Mouse (Mus musculus) C2C12 (cell line): ENCODE results near the gene Crcp. TPM values are rescaled to one million over a fixed set of nuclear protein-coding genes. Genes with fewer than 3 reads are reported as not detected.
A peak's percentile ranks its signal among the peaks of the same experiment; 100 is the strongest.

ENCODE experiments used
- H3K27me3 ChIP-seq: one replicate; pipeline ENCODE4 v1.6.1; 2011; ENCODE audit not compliant: control insufficient read depth, insufficient read depth, insufficient read length
- H3K36me3 ChIP-seq: one replicate; pipeline ENCODE4 v1.6.1; 2011; ENCODE audit not compliant: control insufficient read depth, insufficient read depth
- H3K4me3 ChIP-seq: one replicate; pipeline ENCODE4 v1.5.1; 2011; ENCODE audit warnings: mild to moderate bottlenecking, control low read depth; ENCODE audit not compliant: poor library complexity, insufficient read depth, severe bottlenecking
- H3K79me2 ChIP-seq: one replicate; pipeline ENCODE4 v1.6.1; 2011; ENCODE audit not compliant: control insufficient read depth, insufficient read depth
- H3K79me3 ChIP-seq: one replicate; pipeline ENCODE4 v1.6.1; 2011; ENCODE audit warnings: low read depth, control low read depth
- H3ac ChIP-seq: one replicate; pipeline ENCODE3; 2011; ENCODE audit warnings: low read depth; ENCODE audit not compliant: control insufficient read depth, insufficient read length
- CEBPB ChIP-seq: IDR thresholded peaks from one replicate; pipeline ENCODE4 v1.6.1; 2011; ENCODE audit warnings: low read depth, mild to moderate bottlenecking, control low read depth, moderate library complexity
- CTCF ChIP-seq: IDR thresholded peaks from one replicate; pipeline ENCODE4 v1.5.1; 2011; ENCODE audit not compliant: control insufficient read depth, insufficient read depth, insufficient read length
- FOSL1 ChIP-seq: IDR thresholded peaks from one replicate; pipeline ENCODE4 v1.8.0; 2011; ENCODE audit warnings: mild to moderate bottlenecking, low read length; ENCODE audit not compliant: poor library complexity, insufficient read depth, severe bottlenecking
- MAX ChIP-seq: IDR thresholded peaks from one replicate; pipeline ENCODE4 v1.6.1; 2011; ENCODE audit warnings: mild to moderate bottlenecking, control low read depth
- MYOD1 ChIP-seq: IDR thresholded peaks from one replicate; pipeline ENCODE4 v1.6.1; 2011; ENCODE audit warnings: low read depth; ENCODE audit not compliant: control insufficient read depth, insufficient read length
- MYOG ChIP-seq: IDR thresholded peaks from one replicate; pipeline ENCODE4 v1.6.1; 2011; ENCODE audit not compliant: control insufficient read depth, insufficient read length; ENCODE audit errors: extremely low read depth
- USF1 ChIP-seq: IDR thresholded peaks from one replicate; pipeline ENCODE4 v1.6.1; 2011; ENCODE audit warnings: low read depth, mild to moderate bottlenecking, control low read depth, moderate library complexity
- polyA plus RNA-seq: library from polyadenylated mRNA; unstranded; fragments of >200 nt; fragmentation: generic; extraction: Trizol; gene quantifications from one replicate; pipeline ENCODE4 v1.2.1, GENCODE M21; 2012; ENCODE audit warnings: missing spikeins

The Crcp gene
- polyA plus RNA-seq, 1 experiment = 32.6 TPM

DNA sequence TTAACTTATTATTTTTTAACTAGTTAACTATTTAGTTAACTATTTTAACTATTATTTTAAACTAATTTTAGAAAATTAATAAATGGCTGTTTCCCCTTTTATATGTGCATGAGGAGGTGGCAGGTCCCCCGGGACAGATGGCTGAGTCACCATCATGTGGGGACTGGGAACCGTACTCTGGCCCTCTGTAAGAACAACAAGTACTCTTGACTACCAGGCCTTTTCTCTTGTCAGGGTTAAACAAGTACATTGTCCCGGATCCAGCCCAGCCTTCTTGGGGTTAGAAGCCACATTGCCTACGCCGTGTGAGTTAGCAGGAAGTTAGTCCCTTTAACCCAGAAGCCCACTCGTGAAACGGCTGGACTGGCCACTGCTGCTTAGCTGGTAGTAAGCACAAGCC is 34.1 kb upstream of the Crcp start:
- no peak for TF ChIP-seq MYOD1
- Histone ChIP-seq H3K4me3 (no peak overlapping the region), H3K79me2 (no peaks in the 10 kb centered on the region), H3ac (no peak overlapping the region), H3K27me3 (no peaks in the 10 kb centered on the region), H3K36me3 (peaks cover 40% of the 10 kb centered on the region), H3K79me3 (no peaks in the 10 kb centered on the region)

- Histone ChIP-seq H3ac (no peak overlapping the region), H3K79me2 (no peaks in the 10 kb centered on the region), H3K36me3 (peaks cover 35% of the 10 kb centered on the region), H3K27me3 (no peaks in the 10 kb centered on the region), H3K4me3 (no peak overlapping the region), H3K79me3 (peaks cover 5% of the 10 kb centered on the region)
- no peak for TF ChIP-seq MYOD1
- no peak for TF ChIP-seq CEBPB
- no peak for TF ChIP-seq MAX
- no peak for TF ChIP-seq MYOG
- TF ChIP-seq FOSL1 = no peak
- no peak for TF ChIP-seq USF1
- no peak for TF ChIP-seq CTCF
Observed at GRCm38 (mm10) chr5:129997700-129998099, 31.4 kb upstream of the Crcp start.

- peaks cover 35% of the 10 kb centered on the region for H3K36me3 ChIP-seq
- TF ChIP-seq CEBPB (no peak), MYOD1 (no peak), MAX (no peak), CTCF (peak; percentile 70), FOSL1 (no peak)
- H3K27me3 ChIP-seq = no peaks in the 10 kb centered on the region
- H3ac ChIP-seq = no peak overlapping the region
- no peak overlapping the region for H3K4me3 ChIP-seq
- no peaks in the 10 kb centered on the region for H3K79me2 ChIP-seq
- peaks cover 5% of the 10 kb centered on the region for H3K79me3 ChIP-seq
Observed at GRCm38 (mm10) chr5:129999097-129999496, 30.0 kb upstream of the Crcp start.

DNA sequence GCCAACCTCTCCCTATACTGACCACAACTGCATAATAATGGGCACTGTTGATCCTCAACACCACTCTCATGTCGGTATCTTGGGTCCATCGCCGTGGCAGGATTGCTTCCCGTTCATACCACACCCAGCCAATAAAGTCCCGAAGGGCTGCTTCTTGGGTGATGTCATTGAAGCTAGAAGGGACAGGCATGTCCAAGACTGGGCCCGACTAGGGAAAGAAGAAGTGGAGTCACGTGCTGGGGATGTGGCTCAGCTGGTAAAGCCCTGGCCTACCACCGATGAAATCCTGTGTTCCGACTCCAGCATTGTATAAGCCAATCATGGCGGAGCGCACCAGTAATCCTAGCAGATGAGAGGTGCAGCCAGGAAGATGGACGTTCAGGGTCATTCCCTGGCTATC is 28.4 kb upstream of the Crcp start:
- Histone ChIP-seq H3K27me3 (no peaks in the 10 kb centered on the region), H3K79me2 (no peaks in the 10 kb centered on the region), H3K4me3 (no peak overlapping the region), H3ac (no peak overlapping the region), H3K36me3 (peaks cover 31% of the 10 kb centered on the region), H3K79me3 (peaks cover 5% of the 10 kb centered on the region)
- no peak for TF ChIP-seq FOSL1
- no peak for TF ChIP-seq MYOD1
- no peak for TF ChIP-seq MAX
- TF ChIP-seq MYOG = no peak
- TF ChIP-seq CEBPB = no peak

DNA sequence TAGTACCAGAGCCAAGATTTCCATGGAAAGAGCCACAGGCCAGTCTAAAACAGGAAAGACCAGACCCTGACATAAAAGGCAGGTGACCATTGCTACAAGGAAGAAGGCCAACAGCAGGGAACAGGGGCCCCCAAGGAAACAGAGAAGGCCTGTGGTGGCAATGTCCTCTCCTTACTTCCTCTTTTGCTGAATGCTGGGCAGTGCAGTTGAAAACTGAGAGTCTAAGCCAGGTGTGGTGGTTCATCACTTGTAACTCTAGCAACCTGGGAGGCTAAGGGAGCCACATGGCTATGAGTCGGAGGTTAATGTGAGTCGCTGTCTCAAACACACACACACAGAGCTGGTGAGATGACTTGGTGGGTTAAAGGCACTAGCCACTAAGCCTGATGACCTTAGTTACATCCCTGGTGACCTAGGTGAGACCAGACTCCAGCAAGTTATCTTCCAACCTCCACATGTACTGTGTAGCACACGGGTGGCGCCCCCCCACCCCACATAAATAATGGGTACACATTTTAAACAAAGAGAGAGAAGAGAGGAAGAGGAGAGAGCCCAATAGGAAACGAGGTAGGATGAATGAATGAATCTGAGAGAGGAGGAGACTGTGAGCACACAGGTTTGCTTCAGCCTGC is 27.6 kb upstream of the Crcp start:
- Histone ChIP-seq H3K36me3 (peaks cover 31% of the 10 kb centered on the region), H3K79me3 (peaks cover 5% of the 10 kb centered on the region)
- TF ChIP-seq MYOD1 = no peak
- no peak for TF ChIP-seq USF1

GRCm38 (mm10) chr5:130002301-130003146 is 26.6 kb upstream of the Crcp start, which contains the start of gene Gusb:
Gene Gusb, minus strand, starts transcription at chr5:130003049.
- Histone ChIP-seq H3K4me3 (peak within 1 kb of the TSS; percentile 52), H3K36me3 (peaks cover 20% of the 10 kb centered on the region), H3K79me2 (no peaks in the 10 kb centered on the region), H3K27me3 (no peaks in the 10 kb centered on the region), H3ac (peak within 1 kb of the TSS; percentile 32), H3K79me3 (peaks cover 5% of the 10 kb centered on the region)
- peak; percentile 85 for TF ChIP-seq USF1
- peak; percentile 84 for TF ChIP-seq MAX
- TF ChIP-seq FOSL1 = no peak

More for the DNA sequence above, 27.6 kb upstream of the Crcp start:
- Histone ChIP-seq H3K4me3 (peak overlapping the region; percentile 52), H3ac (peak overlapping the region; percentile 14), H3K27me3 (no peaks in the 10 kb centered on the region), H3K79me2 (no peaks in the 10 kb centered on the region)
